Mouse (Mus musculus): ENCODE measurements around the gene Carmil1. TPM values are rescaled to one million over a fixed set of nuclear protein-coding genes. Genes with fewer than 3 reads are reported as not detected.

Carmil1 gene
- polyA plus RNA-seq, 1 experiment from 2014 or later, result 12.4 TPM

DNA sequence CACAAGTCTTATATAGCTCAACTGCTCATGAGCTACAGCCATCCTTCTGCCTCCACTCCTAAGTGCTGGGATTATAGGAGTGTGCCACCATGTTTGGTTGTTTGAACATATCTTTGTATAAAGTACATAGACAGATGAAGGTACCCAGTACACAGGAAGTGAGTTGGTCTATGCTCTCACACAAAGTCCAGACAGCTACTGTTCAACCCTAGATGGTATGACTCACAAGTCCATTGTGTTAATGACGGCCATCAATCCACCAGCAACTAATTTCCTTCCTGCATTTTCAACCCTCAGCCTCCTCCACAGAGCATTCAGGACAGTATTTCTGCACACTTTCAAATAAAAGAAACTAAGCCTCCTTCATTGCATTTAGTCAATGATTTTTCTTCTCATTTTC is 132.0 kb downstream of the Carmil1 start:
- no peaks in the 10 kb centered on the region for H3K9me3 ChIP-seq (replicated peaks)
- H3K36me3 ChIP-seq, result no peaks in the 10 kb centered on the region
- no peak overlapping the region for H3K4me3 ChIP-seq
- WGBS, result 73% methylated on average over 1 of the region's 1 CpGs
- no peak overlapping the region for H3K27ac ChIP-seq (ENCODE audit: poor library complexity, severe bottlenecking)
- no peak for ATAC-seq (ENCODE audit: insufficient number of reproducible peaks, low FRiP score)
- H3K4me2 ChIP-seq, result no peak overlapping the region
- peaks cover 9% of the 10 kb centered on the region; the same call in 1 of the 2 replicates for H3K4me1 ChIP-seq (replicated peaks)
- H3K27me3 ChIP-seq (replicated peaks), result peaks cover 64% of the 10 kb centered on the region
- H3K9ac ChIP-seq, result no peak overlapping the region

DNA sequence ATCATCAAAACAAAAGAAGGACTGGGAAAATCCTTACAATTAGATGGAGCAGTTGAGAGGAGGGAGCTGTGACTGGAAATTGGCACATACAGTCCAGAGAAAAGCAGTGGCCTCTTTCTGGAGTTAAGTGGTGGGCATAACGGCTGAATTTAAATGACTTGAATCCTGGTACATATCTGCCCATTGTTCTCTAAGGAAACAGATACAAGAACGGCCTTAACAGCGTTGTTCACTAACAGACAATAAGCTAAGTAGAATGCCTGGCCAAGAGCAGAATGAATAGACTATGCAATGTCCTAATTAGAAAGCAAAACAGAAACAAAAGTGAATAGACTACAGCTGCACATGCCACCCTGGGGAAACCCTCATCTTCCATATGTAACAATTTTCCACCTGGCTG is 133.6 kb downstream of the Carmil1 start:
- peaks cover 66% of the 10 kb centered on the region for H3K27me3 ChIP-seq (replicated peaks)
- WGBS, result 76% methylated on average over 3 of the region's 3 CpGs
- H3K9ac ChIP-seq, result no peak overlapping the region

DNA sequence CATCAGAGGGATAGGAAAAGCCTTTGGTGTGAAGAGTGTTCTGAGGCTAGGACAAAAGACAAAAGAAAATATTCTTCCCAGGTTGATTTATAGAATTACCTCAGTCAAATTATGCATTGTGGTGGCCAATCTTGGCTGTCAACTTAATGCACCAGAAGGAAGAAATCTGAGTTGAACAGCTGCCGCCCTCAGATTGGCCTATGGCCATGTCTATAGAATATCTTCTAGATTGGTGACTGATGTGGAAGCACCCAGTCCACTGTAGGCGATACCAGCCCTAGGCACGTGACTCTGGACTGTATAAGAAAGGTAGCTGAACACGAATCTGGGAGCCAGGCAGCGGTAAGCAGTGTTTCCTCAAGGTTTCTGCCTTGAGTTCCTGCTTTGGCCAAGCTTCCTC is 134.1 kb downstream of the Carmil1 start:
- Histone ChIP-seq H3K4me3 (no peak overlapping the region), H3K9me3 (replicated peaks) (no peaks in the 10 kb centered on the region), H3K36me3 (no peaks in the 10 kb centered on the region), H3K9ac (no peak overlapping the region), H3K27me3 (replicated peaks) (peaks cover 62% of the 10 kb centered on the region), H3K4me2 (no peak overlapping the region), H3K27ac (ENCODE audit: poor library complexity, severe bottlenecking) (no peak overlapping the region), H3K4me1 (replicated peaks) (peaks cover 10% of the 10 kb centered on the region)
- no peak for ATAC-seq (ENCODE audit: insufficient number of reproducible peaks, low FRiP score)
- 82% methylated on average over 5 of the region's 5 CpGs for WGBS

More for the DNA sequence above, 133.6 kb downstream of the Carmil1 start:
- no peak overlapping the region for H3K27ac ChIP-seq (ENCODE audit: poor library complexity, severe bottlenecking)
- H3K4me2 ChIP-seq, result no peak overlapping the region
- H3K9me3 ChIP-seq (replicated peaks), result no peaks in the 10 kb centered on the region
- no peaks in the 10 kb centered on the region for H3K36me3 ChIP-seq
- peaks cover 5% of the 10 kb centered on the region for H3K4me1 ChIP-seq (replicated peaks)
- H3K4me3 ChIP-seq, result no peak overlapping the region
- ATAC-seq (ENCODE audit: insufficient number of reproducible peaks, low FRiP score), result no peak

DNA sequence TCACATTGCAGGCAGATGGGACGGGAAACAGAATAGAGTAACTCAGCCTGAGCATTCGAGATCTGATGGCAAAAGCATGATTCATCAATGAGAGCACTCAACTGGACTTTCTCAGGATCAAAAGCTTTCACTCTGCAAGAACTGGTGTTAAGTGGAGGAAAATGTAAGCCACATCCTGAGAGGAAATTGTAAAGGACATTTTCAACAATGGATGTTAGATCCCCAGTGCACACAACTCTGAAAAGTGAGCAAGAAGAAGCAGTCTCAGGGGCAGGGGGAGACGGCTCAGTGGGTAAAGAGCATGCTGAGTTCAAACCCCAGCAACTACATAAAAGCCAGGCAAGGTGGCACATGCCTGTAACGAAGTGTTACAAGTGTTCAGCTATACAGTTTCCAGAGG is 135.7 kb downstream of the Carmil1 start:
- no peaks in the 10 kb centered on the region for H3K36me3 ChIP-seq
- no peak overlapping the region for H3K4me2 ChIP-seq
- WGBS, result 51% methylated on average over 4 of the region's 4 CpGs
- no peak for ATAC-seq (ENCODE audit: insufficient number of reproducible peaks, low FRiP score)
- no peak overlapping the region for H3K4me3 ChIP-seq
- H3K27me3 ChIP-seq (replicated peaks), result peaks cover 55% of the 10 kb centered on the region
- H3K9ac ChIP-seq, result no peak overlapping the region
- no peak overlapping the region for H3K27ac ChIP-seq (ENCODE audit: poor library complexity, severe bottlenecking)
- peaks cover 11% of the 10 kb centered on the region for H3K4me1 ChIP-seq (replicated peaks)
- no peaks in the 10 kb centered on the region for H3K9me3 ChIP-seq (replicated peaks)

DNA sequence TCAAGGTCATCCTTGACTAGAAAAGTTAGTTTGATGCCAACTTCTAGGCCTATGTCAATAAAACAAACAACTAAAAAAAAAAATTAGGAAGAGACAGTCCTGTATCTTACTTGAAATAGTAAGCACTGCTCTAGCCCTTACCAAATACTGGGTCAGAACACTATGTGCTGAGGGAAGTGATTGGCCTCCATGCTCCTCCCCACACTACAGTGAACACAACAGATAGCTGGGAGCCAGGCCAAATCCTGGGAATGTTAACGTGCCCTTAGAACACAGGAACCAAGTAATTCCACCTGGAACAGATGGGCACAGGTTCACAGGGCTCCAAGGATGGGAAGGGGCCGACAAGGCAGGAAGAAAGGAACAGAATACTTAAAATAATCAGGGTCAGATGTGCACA is 136.5 kb downstream of the Carmil1 start:
- Histone ChIP-seq H3K9me3 (replicated peaks) (no peaks in the 10 kb centered on the region), H3K27me3 (replicated peaks) (peaks cover 61% of the 10 kb centered on the region), H3K4me3 (no peak overlapping the region), H3K4me2 (no peak overlapping the region), H3K27ac (ENCODE audit: poor library complexity, severe bottlenecking) (no peak overlapping the region), H3K36me3 (no peaks in the 10 kb centered on the region), H3K9ac (no peak overlapping the region), H3K4me1 (replicated peaks) (peaks cover 11% of the 10 kb centered on the region)
- ATAC-seq (ENCODE audit: insufficient number of reproducible peaks, low FRiP score), result no peak
- 50% methylated on average over 2 of the region's 2 CpGs for WGBS

DNA sequence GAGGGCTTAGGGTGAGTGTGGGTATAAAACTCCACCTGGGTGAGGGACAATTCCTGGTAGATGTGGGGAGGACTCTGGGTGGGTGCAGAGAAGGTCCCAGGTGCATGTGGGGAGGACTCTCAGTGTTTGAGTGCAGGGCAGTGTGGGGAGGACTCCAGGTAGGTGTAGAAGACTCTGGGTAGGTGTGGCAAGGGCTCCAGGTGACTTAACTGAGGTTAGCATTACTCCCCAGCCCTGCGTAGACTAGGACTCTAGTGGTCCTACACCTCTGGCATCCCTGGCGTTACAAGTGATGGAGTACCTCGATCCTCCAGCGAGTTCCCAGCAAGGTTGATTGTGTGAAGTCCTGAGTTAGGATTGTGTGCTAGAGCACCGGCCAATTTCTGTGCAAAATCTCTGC is 143.8 kb downstream of the Carmil1 start:
- peaks cover 11% of the 10 kb centered on the region; the same call in 1 of the 2 replicates for H3K4me1 ChIP-seq (replicated peaks)
- ATAC-seq (ENCODE audit: insufficient number of reproducible peaks, low FRiP score), result no peak
- H3K36me3 ChIP-seq, result no peaks in the 10 kb centered on the region
- H3K9ac ChIP-seq, result no peak overlapping the region
- H3K9me3 ChIP-seq (replicated peaks), result no peaks in the 10 kb centered on the region
- no peak overlapping the region for H3K4me2 ChIP-seq
- H3K27ac ChIP-seq (ENCODE audit: poor library complexity, severe bottlenecking), result no peak overlapping the region
- peaks cover 63% of the 10 kb centered on the region for H3K27me3 ChIP-seq (replicated peaks)
- H3K4me3 ChIP-seq, result no peak overlapping the region
- 89% methylated on average over 5 of the region's 5 CpGs for WGBS

DNA sequence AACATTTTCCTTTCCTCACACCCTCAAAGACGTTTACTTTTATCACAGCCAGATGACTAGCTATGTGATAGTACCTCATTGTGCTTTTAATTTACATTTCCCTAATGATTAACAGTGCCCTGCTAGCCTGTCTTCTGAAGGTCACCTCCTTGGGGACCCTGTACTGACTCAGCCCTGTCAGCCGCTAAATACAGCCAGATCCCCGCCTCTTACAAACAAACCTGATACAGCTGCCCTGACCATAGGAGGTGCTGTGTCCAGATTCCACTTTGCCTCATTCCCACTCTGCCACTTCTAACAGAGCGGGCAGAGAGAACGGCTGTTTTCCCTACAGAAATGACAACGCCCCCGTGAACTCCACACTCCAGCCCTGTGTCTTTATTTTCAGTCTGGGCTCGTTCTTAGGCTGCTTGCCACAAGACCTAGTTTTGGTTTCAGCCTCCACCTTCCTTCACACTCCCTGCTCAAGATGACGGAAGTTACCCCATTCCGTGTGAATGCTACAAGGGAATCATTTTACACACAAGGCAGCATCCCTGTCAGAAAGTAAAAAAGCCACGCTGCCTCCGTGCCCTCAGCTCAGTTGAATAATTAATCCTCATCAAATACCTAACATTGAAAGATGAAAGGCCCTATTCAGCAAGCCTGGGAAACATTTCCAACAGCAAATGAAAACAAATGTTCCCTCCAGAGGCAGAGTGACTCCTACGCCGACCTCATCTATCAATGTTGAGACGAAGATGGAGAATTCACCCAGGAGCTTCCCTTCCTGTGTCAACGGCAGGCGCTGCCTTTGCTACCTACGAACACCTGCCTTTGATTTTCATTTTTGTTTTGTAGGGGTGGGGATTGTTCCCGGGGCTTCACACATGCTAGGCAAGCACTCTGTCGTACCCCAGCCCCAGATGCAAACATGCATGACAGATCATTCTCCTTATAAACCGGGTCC is 145.0 kb downstream of the Carmil1 start:
- 62% methylated on average over 21 of the region's 21 CpGs for WGBS
- Histone ChIP-seq H3K4me2 (no peak overlapping the region), H3K27me3 (replicated peaks) (peaks cover 76% of the 10 kb centered on the region)

DNA sequence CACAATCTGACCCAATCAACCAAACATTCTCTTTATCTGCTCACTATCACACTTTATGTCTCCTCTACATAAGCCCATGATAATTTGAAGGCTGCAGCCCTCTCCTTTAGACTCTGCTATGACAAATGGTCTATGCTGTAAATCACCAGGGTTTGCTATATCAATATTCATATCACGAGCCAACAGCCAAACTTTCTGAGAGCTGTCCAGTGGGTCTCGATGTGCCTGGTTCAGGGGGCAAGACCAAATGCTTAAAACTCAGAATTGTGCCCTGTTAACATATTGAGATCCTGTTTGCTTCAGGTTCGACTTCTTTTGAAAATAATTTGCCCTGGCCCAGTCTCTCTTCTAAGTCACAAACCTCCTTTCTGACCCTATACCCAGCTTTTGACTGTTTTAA is 147.7 kb downstream of the Carmil1 start:
- no peak overlapping the region for H3K27ac ChIP-seq (ENCODE audit: poor library complexity, severe bottlenecking)
- no peak overlapping the region for H3K4me3 ChIP-seq
- no peaks in the 10 kb centered on the region for H3K9me3 ChIP-seq (replicated peaks)
- peaks cover 6% of the 10 kb centered on the region; the same call in 1 of the 2 replicates for H3K4me1 ChIP-seq (replicated peaks)
- H3K27me3 ChIP-seq (replicated peaks), result peaks cover 61% of the 10 kb centered on the region
- H3K4me2 ChIP-seq, result no peak overlapping the region
- H3K9ac ChIP-seq, result no peak overlapping the region
- H3K36me3 ChIP-seq, result no peaks in the 10 kb centered on the region
- WGBS, result 78% methylated on average over 3 of the region's 3 CpGs
- ATAC-seq (ENCODE audit: insufficient number of reproducible peaks, low FRiP score), result no peak

More for the DNA sequence above, 145.0 kb downstream of the Carmil1 start:
- H3K9me3 ChIP-seq (replicated peaks), result no peaks in the 10 kb centered on the region
- H3K36me3 ChIP-seq, result no peaks in the 10 kb centered on the region
- no peak overlapping the region for H3K9ac ChIP-seq
- H3K27ac ChIP-seq (ENCODE audit: poor library complexity, severe bottlenecking), result no peak overlapping the region
- no peak for ATAC-seq (ENCODE audit: insufficient number of reproducible peaks, low FRiP score)
- no peak overlapping the region for H3K4me3 ChIP-seq
- peaks cover 6% of the 10 kb centered on the region; the same call in 1 of the 2 replicates for H3K4me1 ChIP-seq (replicated peaks)

DNA sequence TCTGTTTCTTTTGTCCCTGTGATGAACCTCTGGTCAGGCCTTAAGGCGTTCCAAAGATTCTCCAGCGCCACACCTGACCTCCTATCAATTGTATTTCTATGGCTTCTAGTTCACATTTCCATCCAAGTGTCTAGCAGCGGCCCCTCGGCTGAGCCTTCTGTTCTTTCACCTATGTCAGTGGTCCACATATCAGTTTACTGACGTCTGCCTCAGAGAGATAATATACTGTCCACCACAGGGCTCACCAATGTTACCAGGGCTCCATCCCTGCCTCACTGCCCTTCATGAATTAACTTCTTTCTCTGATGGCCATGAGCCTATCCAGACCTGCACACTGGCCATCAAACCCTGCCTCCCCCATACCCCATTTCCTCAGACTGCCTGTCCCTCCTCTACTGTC is 149.3 kb downstream of the Carmil1 start:
- H3K27me3 ChIP-seq (replicated peaks), result peaks cover 54% of the 10 kb centered on the region
- WGBS, result 78% methylated on average over 5 of the region's 5 CpGs
- H3K9me3 ChIP-seq (replicated peaks), result no peaks in the 10 kb centered on the region
- H3K4me2 ChIP-seq, result no peak overlapping the region
- no peak overlapping the region for H3K9ac ChIP-seq
- peaks cover 6% of the 10 kb centered on the region; the same call in 1 of the 2 replicates for H3K4me1 ChIP-seq (replicated peaks)
- no peak overlapping the region for H3K27ac ChIP-seq (ENCODE audit: poor library complexity, severe bottlenecking)
- ATAC-seq (ENCODE audit: insufficient number of reproducible peaks, low FRiP score), result peak; percentile 72; the same call in 1 of the 2 replicates
- no peaks in the 10 kb centered on the region for H3K36me3 ChIP-seq
- H3K4me3 ChIP-seq, result no peak overlapping the region

DNA sequence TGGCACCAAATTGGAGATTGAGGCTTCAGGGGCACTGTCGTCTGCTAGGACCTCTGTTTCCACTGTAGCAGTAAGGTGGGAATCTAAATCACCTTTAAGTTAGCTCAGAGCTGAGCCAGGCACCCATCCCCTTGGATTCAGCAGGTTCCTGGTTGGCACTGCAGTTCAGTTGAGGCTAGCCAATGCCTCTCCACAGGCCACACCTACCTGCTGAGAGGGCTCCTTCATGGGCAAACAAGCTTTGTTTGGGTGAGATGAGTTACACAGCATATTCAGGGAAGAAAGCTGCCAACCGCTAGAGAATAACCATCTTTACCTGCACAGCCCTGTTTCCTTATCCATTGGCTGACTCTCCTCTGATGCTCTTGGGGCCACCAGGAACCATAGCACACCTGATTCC is 149.9 kb downstream of the Carmil1 start:
- Histone ChIP-seq H3K9me3 (replicated peaks) (no peaks in the 10 kb centered on the region), H3K27ac (ENCODE audit: poor library complexity, severe bottlenecking) (no peak overlapping the region), H3K4me3 (no peak overlapping the region), H3K4me2 (no peak overlapping the region), H3K27me3 (replicated peaks) (peaks cover 48% of the 10 kb centered on the region), H3K36me3 (no peaks in the 10 kb centered on the region), H3K4me1 (replicated peaks) (peaks cover 6% of the 10 kb centered on the region; the same call in 1 of the 2 replicates), H3K9ac (no peak overlapping the region)
- 81% methylated on average over 2 of the region's 2 CpGs for WGBS
- ATAC-seq (ENCODE audit: insufficient number of reproducible peaks, low FRiP score), result 0 out of 2 replicates have a peak, but pooled peaks have one; percentile 25

DNA sequence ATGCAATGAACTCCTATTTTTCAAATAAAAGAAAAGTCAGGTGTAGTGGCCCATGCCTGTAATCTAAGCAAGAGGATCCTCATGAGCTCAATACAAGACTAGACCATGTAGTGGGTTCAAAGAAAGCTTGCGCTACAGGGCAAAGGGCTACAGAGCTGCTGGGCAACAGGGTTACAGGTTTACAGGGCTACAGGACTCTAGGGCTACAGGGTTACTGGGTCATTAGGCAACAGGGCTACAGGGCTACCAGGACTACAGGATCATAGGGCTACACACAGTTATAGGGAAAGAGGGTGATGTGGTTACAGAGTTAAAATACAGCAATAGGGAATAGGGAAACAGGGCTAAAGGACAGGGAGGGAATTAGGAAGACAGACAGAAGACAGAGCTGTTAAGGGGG is 151.9 kb downstream of the Carmil1 start:
- no peak overlapping the region for H3K27ac ChIP-seq (ENCODE audit: poor library complexity, severe bottlenecking)
- H3K4me1 ChIP-seq (replicated peaks), result no peaks in the 10 kb centered on the region
- no peak overlapping the region for H3K9ac ChIP-seq
- H3K4me2 ChIP-seq, result no peak overlapping the region
- peaks cover 39% of the 10 kb centered on the region for H3K27me3 ChIP-seq (replicated peaks)
- H3K4me3 ChIP-seq, result no peak overlapping the region
- 93% methylated on average over 1 of the region's 1 CpGs for WGBS
- ATAC-seq (ENCODE audit: insufficient number of reproducible peaks, low FRiP score), result no peak
- no peaks in the 10 kb centered on the region for H3K9me3 ChIP-seq (replicated peaks)
- no peaks in the 10 kb centered on the region for H3K36me3 ChIP-seq
